Mouse (Mus musculus) spleen, postnatal 10 days (tissue): Measurements from ENCODE around the gene P4ha2.

ENCODE experiments used
- DNase-seq, 2 experiments: peaks; one replicate each; pipeline ENCODE4 v3.0.0; 2021 to 2022; ENCODE audit warnings: low spot score in 2 of 2

Gene P4ha2

DNA sequence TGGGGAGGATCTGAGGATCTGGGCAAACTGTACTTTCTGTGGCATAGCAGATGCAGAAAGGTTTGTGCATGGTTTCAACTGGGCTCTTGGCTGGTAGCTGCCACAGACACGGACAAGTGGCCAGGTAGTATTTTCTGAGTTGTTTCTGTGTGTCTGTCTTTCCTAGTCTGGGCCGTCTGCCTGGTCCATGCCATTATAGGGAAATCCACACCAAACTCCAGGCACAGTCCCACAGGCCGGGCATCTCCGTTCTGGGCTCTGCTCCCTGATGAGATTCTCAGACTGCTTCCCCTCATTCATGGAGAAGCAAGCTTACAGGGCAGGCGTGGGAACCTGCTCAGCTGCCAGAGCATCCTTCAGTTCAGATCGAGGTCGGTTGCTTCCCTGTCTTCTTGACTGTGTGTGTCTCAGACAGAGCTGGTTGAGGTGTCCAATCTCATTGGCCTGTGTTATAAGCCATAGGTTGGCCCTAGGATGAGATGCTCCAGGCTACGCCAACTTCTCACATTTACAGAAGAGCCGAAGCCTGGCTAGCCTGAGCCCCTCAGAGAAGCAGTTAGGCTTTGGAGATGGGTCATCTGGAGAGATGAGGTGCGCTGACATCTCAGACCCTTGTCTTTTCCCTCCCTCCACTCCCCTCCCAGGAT lies at the start of gene P4ha2:
P4ha2 (plus strand) TSS at position 51 of the 647 bp plus-strand sequence.
- no peak for DNase-seq

DNA sequence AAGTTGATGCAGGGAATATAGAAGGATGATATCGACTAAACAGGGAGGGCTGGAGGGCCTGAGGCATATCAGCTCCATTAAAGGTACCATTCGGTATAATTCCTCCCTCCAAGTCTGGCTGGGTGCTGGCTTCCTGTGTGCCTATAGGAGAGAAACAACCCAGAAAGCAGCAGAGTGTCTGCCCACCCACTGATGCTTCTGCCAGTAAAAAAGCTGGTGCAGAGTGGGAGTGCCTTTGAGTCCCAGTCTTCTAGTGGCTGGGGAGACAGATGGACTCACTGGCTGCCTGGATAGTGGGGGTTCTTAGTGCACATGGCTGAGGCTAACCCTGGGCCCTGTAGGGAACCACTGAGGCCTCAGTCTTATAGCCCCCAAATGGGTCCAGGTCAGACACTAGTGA lies 49.7 kb upstream of the P4ha2 start:
- DNase-seq = no peak

DNA sequence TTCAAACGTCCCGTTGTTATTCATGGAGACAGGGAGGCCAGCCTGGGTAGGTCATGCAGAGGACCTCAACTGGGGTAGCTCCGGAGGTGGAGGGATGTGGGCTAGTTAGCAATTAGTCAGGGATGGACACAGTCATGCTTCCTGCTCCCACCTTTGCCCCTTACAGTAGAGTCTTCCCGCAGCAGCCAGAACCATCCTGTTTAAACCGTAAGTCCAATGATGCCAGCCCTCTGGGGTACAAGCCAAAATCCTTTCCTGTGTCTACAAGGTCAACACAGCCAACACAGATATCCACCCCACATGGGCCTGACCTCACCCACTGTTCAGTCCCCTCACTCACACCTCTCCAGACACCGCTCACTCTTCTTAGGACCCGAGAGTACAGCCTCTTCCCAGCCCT lies 48.7 kb upstream of the P4ha2 start:
- no peak for DNase-seq

DNA sequence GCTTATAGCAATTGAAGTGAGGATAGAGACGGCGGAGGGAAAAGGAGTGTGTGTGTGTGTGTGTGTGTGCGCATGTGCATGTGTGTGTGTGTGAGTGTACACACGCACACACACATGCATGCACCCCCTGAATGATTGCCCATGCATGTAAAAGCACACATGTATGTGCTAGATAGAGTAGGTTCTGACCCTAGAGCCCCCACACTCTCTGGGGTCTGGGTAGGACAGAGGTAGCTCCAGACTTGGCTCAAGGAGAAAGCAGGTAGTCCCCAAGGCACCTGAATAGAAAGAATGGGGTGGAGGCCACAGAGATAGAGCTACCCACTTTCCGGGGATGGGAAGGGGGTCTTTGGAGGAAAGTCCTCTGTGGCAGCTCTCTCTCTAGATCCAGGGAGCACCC lies 47.8 kb upstream of the P4ha2 start:
- no peak for DNase-seq

DNA sequence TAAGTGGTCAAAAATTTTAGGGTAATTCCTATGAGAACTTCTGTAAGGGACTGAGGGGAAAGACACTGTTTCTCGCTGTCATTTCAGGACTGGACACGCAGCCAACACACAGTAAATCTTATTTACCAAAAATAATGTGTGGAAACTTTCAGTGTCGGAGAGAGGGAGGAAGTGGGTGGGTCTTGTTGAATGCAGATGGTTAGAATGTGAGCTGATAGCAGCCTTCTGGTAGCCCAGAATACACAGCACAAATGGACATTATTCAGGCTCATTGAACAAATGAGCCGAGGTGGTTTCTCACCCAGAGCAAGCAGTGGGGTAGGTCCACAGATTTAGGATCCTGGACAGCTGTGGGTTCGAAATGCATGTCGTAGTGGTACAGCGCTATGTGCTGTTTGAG lies 46.8 kb upstream of the P4ha2 start:
- no peak for DNase-seq

DNA sequence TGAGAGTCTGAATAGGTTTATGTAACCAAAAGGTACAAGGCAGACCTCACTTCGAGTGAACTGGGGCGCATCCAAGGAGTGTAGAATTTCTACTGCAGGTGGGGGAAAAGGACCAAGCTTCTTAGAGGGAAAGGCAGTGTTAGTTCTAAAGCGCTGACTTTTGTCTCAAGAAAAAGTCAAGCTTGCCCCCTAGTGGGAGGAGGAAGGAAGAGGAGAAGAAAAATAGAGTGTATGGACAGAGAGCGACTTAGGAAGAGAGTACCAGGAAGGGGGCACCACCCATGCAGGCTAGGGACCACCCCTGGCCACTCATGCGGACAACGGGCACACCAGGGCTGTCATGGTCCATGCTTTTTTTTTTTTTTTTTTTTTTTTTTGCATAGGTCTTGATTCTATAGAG lies 45.6 kb upstream of the P4ha2 start:
- DNase-seq = peak; percentile 30 to 53

DNA sequence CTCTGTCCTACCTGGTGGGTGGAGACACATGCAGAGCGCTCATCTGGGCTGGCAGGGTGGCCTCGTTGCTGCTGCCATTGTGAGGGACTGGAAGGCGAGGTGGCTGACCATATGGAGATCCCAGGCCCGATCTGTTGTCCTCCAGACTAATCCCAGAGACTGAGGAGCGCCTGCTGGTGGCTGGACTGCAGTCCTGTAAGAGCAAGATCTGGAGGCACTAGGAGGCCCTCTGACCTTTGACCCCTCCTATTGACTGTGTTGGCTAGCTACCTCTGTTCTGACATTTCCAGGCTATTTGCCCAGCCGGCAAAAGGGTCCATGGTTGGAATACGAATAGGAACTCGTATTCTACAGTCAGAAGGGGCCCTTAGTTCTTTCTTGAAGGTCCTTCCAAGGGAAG lies 43.8 kb upstream of the P4ha2 start:
- DNase-seq = no peak

DNA sequence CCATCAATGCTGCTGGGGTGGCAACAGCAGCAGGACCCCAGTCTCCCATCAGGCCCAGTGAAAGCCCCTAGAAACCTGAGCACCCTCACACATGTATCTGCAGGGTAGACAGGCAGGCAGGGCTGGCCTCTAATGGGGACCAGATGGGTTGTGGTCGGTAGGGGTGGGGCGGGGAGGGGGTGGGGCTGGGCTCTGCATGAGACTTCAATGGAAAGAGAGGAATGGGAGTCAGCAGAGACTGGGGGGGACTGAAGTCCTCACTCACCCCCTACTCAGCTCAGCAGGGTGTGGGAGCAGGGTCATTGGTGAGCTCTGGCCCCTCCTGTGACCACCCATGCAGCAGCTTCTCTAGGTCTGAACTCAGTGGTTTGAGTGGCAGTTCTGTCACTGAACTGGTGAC lies 42.5 kb upstream of the P4ha2 start:
- DNase-seq = no peak

DNA sequence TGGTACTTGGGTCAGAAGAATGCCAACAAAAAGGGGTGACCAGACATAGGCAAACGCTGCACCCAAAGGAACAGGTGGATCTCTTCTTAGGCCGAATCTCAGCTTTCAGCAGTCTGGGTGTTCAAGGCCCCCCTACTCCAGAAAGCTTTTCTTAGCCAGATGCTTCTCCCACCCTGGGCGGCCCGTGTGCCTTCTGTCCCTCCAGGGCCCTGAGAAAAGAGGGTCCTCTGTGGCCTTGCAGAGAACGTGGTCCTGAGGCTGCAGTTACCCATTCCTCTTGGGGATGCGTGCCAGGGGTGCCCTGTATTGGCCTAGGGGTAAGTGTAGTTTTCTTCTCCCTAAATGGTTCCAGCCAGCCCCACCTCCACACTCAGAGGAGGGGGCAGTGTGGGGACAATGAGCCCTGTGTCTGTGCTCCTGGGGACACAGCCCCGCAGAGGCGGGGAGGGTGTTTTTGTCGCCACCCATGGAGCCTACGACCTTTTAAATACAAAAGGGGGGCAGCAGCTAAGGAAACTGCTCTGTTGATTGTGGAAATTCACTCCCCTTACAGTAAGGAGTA lies 41.8 kb upstream of the P4ha2 start:
- no peak for DNase-seq

DNA sequence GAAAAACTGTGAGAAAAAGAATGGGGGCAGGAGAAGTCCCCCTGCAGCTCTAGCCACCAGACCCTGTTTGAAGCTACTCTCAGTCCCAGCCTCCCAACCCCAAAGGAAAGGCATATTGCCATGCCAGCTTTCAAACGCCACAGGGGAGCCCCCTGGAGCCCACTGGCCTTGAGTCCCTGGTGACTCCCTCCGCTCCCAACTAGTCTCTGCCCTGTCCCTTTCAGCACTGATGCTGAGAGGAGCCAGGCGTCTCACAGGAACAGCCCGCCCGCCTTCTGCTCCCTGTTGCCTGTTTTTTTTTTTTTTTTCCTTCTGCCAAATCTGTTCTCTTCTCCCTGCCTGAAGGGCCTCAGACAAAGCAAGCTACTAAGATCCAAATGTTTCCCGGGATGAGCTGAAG lies 41.3 kb upstream of the P4ha2 start:
- DNase-seq = no peak

DNA sequence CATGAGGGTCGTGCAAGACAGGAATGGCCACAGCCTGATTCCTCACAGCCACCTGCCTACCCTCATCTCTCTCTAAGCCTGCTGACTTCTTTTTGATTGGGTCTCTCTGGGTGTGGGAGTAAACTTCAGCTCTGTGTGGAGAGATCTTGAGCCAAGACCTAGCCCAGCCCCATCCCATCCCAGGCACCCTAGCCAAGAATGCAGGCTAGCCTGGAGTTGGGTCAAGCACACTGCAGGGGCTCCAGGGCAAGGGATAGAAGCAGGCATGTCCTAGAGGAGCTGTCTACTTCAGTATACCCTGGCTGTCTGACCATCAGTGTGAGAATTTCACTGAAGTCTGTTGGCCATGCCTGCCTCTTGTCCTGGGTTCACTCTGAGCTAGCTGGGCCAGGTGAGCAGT lies 40.4 kb upstream of the P4ha2 start:
- no peak for DNase-seq

DNA sequence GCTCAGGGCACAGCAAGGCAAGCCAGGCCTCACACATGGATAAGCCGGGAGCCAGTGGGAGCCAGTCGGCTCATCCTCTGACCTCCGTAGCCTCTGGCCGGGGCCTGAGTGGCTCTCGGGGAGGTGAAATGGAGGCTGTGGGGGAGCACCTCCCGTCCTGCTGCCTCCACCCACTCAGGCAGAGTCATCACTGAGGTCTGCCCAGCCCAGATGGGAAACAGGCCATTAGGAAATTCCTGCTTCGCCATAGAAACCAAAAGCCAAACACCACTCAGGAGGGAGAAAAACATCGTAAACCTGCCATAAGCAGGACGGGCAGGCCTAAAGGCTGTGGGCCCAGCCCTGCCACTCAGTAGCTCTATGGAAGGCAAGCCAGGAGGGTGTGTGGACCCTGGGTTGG lies 39.6 kb upstream of the P4ha2 start:
- no peak for DNase-seq

DNA sequence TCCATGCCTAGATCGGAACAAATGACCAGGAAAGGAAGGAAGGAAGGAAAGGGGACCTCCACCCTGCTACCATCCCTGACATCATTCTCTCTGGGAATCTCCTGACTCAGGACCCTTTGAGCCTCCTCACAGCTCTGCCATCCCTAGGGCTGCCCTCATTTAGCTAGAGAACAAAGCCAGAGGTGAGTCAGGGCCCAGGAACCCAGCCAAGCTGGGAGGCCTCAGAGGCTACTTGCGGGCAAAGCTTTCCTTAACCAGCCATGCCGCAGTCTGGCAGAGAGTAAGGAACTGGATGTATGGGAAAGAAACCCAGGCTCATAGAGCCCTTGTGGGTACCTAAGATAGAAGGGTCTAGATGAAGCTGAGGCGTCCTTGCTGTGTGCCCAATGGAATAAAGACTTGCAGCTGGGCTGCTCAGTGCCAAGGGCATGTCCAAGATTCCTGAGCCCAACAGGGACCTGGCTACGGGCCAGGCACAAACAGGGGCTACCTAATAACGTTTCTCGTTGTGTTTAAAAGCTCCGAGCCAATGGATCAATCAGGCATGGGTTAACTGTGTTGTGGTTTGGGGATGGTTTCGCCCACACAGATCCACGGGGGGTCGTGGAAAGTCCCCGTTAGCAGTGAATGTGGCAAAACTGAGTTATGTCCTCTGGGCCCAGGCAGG lies 37.7 kb upstream of the P4ha2 start:
- no peak for DNase-seq

DNA sequence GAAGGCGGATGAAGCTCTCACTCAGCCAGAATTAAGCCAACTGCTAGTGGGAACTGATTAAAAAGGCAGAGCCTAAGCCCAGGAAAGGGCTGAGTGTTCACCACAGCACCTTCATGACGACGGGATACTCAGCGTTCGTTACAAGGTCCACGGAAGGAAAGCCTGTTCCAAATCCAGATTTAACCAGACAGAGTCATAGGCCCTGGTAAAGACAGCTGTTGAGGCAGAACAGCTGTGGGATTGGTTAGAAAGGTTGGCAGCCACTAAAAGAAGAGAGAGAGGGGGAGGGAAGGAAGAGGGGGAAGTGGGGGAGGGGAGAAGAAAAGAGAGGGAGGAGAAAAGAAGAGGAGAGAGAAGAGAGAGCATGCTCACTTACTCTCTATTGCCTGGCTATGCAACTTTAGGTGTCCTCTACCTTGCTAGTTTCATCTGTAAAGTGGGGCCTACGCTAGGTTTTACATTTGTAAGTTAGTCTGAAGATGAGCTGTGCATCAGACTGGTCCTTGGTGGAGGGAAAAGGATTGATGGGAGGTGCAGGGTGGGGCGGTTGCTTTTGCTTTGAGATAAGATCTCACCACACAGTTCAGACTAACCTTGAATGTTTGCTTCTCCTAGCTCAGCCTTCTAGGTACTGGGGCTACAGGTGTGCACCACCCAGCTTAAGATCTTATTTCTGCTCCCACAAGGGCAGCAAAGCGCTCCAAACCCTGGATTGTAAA lies 37.0 kb upstream of the P4ha2 start:
- no peak for DNase-seq

DNA sequence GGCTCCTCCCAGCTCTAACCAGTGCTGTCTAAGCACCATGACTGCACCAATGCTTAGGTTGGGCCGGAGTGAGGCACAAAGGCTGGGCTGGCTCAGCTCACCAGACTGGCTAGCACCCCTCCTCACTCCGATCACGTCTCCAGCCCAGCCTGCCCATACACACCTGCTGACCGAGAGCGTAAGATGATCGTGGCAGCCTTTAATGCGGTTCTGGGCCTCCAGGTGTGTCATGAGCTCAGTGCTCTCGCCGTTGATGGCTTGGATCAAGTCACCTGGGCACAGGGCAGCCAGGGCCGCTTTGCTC lies 36.5 kb upstream of the P4ha2 start:
- no peak for DNase-seq

DNA sequence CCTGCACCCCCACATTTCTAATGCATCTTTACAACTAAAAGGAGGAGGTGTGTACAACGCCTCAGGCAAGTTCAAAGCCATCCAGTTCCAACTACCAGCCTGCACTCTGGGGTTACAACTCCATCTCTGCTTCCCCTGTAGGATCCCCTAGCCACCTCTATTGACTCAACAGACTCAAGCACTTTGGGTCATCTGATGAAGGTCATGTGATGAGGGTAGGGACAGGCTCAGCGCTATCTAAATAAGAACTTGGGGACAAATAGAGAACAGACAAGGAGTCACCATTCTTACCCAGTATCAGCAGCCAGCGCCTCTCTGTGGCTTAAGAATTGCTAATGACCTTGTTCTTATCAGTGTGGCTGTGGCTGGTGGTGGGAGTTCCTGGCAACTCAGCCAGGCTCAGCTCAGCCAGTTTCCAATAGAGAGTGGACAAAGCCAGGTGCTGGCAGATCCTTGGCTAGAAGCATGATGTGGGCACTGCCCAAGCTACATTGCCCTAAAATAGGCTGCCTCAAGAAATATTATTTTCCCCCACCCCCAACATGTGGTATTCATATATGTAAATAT lies 35.4 kb upstream of the P4ha2 start:
- DNase-seq = no peak

DNA sequence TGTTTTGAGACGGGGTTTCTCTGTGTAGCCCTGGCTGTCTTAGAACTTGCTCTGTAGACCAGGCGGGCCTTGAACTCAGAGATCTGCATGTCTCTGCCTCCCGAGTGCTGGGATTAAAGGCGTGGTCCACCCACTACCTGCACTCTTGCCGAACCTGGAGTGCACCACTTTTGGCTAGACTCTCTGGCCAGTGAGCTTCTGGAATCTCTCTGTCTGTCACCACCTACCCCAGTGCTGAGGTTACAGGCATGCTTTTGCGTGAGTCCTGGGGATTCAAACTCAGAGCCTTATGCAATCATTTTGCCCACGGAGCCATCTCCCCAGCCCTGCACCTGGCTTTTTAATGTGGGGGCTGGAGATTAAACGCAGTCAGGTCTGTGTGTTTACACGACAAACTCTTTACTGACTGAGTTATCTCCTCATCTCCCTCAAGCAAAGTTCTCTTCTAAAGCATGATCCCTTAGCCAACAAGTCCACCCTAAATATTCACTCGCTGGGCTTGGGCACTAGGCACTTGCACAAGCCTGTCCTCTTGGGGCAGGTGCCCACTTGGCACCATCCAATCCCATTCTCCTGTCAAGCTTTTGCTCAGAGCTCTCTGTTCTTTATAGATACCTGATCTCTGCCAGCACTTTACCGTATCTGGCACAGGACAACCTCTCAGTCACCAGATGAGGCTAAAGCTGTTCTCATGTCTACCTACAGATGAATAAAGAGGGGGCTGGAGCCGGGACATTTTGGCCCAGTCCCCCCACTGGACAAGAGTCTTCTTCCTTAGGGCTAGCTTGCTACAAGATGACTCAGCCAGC lies 34.6 kb upstream of the P4ha2 start:
- no peak for DNase-seq

DNA sequence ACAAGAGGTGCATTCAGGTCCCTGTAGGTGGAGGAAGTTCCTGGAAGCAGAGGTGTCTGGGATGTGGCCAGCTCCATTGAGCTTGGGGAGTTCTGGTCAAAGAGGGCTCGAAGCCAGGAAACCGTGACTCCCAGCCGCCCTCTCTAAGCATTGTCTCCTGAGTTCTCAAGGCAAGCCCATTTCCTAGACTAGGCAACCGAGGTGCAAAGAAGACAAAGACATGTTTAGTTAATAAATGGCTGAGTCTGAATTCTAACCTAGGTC lies 34.0 kb upstream of the P4ha2 start:
- no peak for DNase-seq

DNA sequence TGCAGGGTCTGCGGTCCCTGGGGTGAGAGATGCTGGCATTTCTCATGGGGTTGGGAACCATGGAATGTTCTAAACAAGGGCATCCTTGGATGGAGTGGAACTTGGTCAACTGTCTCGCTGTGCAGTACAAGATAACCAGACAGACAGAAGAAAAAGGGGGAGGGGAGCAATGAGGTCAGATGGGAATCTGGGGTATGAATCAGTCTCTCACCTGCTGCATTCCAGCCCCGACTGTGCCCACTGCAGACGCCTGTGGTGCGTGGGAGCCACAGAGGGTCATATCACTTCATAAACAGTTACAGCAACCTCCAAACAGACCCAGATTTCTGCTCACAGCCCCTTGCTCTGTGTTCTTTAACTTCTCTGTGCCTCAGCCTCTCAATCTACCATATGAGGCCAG lies 33.5 kb upstream of the P4ha2 start:
- DNase-seq = no peak

DNA sequence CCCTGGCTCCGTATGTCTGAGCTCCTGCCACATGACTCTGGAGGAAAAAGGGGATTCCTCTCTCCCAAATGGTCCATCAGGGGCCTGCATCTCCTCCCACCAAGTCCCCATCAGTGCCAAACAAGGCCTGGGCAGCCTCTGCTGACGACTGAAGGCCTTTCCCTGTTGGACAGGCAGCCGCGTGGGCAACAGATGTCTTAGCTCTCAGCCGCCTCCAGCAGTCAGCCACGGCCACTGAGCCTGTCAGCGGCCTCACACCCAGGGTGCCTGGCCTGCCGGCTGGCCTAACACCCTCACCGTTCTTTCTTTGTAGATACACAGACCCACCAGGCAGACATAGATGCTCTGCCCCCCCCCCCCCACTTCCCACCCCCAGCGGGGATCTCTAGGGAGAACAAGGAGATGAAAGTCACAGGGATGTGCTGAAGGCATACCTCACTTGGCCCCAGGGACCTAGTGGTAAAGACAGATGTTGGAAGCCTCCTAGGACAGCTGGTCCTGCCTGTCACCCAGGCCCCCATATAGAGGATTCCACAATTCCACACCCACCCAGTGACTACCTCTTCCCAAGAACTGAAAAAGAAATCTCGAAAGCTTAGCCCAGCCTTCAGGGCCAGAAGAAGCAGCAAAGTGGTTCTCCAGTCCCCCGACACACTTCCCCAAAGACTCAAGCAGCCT lies 32.4 kb upstream of the P4ha2 start:
- no peak for DNase-seq

DNA sequence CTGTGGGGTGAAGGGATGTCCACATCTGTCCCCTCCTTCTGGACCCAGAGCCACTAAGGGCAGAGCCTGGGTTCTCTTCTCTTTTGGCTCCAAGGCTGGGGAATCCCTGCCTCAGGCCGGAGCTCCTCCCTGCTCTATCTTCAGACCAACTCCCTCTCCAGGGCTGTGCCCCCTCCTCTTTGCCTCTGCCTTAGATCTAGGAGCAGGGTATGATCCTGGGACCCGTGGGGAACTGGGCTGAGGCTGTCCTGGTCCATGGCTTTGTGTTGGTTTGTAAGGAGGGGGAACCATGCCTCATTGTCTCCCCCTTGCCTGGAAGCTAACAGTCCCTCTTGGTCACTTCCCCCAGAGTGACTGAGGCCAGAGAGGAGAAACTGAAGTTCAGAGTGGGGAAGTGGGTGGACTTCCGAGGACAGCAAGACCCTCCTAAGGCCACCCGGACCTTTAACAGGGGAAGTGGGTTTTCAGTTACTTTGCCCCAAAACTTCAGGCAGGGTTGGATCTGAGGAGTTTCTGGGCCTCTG lies 31.8 kb upstream of the P4ha2 start:
- no peak for DNase-seq
